Mouse (Mus musculus) cerebellum, adult 18-20 months (tissue): ENCODE results near the gene Prpf19.

ENCODE experiments used
- DNase-seq, 2 experiments: peaks; one replicate each; pipeline ENCODE4 v3.0.0; 2021

Prpf19 gene

GRCm38 (mm10) chr19:10895016-10895528 lies at the start of gene Prpf19:
TSS of gene Prpf19 (plus strand) at chr19:10895231.
- peak; percentile 98 to 99 for DNase-seq

- no peak for DNase-seq
Observed at GRCm38 (mm10) chr19:10845454-10845853, 49.6 kb upstream of the Prpf19 start.

- no peak for DNase-seq
Observed at GRCm38 (mm10) chr19:10846150-10846549, 48.9 kb upstream of the Prpf19 start.

DNA sequence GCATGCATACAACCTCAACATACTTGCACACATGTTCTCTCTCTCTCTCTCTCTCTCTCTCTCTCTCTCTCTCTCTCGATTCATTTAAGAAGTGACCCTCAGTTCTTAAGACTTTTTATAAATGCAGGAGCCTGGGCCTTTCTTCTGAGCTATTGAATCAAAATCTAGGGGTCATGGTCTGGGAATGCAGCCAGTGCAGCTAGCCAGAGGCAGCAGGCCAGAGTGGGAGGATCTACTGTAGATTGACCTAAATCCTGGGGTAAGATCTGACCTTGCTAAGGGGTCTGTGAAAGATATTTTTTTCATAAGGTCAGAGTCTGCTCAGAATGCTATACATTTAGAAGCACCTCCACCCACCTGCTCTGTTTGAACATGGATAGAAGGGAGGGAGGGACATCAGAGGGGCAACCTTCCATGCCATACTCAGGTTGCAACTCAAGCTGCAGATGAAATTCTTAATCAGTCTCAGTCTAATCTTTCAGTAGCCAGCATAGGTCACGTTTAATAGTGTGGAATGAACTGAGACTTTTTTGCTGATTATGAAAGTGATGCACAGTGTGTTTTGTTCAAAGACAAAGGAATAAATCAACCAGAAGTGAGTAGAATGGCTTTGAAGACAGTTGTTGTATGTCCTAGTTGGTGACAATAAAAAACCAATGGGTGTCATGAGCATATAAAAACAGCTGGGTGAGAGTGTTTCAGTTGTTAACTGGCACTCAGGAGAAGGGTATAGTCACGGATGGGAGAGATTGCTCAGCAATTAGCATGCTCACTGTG lies 47.5 kb upstream of the Prpf19 start:
- peak in 1 of 2 experiments; percentile 35 for DNase-seq

- DNase-seq = no peak
Observed at GRCm38 (mm10) chr19:10855422-10855821, 39.6 kb upstream of the Prpf19 start.

GRCm38 (mm10) chr19:10856520-10856919 lies 38.5 kb upstream of the Prpf19 start:
- DNase-seq = no peak

- peak; percentile 47 to 54 for DNase-seq
Observed at GRCm38 (mm10) chr19:10860072-10860497, 34.9 kb upstream of the Prpf19 start.

DNA sequence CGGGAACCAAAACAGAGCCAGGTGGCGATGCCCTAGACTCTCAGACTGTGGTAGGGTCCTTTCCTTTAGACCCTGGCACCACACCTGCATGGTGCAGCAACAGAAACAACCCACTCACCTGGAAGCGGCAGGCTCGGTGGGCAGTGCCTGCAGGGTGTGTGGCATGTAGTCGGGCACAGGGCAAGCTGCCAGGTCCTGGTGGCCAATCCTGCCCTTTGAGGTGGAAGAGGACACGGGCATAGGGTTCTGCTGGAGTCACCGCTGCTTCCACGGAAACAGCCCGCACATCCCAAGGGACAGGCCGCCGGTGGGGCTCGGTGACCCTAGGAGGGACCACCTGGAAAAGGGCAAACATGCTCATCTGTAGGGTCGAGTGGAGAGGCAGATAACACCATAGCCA lies 28.7 kb upstream of the Prpf19 start:
- DNase-seq = peak; percentile 75 to 79

DNA sequence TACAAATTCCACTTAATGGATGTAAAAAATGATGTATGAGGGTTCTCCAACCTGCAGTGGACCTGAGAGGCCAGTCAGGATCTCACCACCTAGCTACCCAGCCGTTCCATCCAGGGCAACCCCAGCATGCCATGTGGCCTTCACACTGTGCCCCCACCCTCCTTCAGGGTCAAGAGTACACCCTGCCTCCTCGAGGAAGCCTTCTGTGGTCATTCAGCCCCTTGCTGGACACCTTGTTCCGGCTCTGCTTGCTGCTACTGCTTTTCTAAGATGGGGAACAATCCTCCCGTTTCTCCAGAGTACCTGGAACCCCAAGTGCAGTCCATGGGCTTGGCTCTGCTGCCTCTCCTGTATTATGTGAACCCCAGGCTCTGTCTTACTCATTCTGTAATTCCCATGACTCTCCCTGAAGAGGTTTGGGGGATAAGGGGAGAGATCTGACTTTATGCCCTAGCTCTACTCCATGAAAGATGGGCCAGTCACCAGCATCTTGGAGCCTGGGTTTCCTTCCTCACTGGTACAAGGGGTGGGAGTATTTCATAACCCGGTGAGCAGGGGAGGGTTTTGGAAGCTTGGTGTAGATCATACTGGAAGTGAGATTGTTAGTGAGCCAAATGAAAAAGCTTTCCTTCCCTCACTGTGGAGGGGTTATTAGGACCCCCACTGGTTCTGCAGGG lies 26.9 kb upstream of the Prpf19 start:
- DNase-seq = peak in 1 of 2 experiments; percentile 49

DNA sequence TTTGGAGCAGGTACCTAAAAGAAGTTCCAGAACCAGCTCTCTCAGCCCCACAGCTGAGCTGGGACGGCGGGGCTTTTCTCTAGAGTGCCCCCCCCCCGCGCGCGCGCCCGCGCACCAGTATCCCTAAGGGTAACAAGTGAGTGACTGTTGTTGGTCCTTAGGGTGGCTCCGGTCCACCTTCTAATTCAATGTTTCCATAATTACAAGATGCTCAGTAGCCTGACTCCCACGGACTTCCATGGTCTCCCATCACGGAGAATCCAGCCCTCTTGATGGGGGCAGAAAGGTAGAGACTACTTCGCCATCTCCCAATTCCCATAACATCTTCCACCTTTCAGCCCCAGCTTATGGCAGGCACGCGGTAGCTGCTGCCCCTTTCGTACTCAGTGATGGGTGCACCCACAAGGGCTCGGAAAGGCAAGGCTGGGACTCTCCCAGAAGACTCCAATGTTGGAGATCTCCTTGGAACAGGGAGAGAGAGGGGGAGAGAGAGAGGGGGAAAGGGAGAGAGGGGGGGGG lies 26.3 kb upstream of the Prpf19 start:
- peak in 1 of 2 experiments; percentile 58 for DNase-seq

- DNase-seq = peak; percentile 94 to 95
Observed at GRCm38 (mm10) chr19:10869241-10869885, 25.7 kb upstream of the Prpf19 start.

GRCm38 (mm10) chr19:10869886-10870527 lies 25.0 kb upstream of the Prpf19 start, which contains the start of gene Tmem132a:
TSS of gene Tmem132a (minus strand) at chr19:10869940.
- DNase-seq = peak; percentile 65 to 69

GRCm38 (mm10) chr19:10870676-10871075 lies 24.4 kb upstream of the Prpf19 start:
- peak in 1 of 2 experiments; percentile 34 for DNase-seq

GRCm38 (mm10) chr19:10871328-10871961 lies 23.6 kb upstream of the Prpf19 start:
- DNase-seq = peak in 1 of 2 experiments; percentile 63

DNA sequence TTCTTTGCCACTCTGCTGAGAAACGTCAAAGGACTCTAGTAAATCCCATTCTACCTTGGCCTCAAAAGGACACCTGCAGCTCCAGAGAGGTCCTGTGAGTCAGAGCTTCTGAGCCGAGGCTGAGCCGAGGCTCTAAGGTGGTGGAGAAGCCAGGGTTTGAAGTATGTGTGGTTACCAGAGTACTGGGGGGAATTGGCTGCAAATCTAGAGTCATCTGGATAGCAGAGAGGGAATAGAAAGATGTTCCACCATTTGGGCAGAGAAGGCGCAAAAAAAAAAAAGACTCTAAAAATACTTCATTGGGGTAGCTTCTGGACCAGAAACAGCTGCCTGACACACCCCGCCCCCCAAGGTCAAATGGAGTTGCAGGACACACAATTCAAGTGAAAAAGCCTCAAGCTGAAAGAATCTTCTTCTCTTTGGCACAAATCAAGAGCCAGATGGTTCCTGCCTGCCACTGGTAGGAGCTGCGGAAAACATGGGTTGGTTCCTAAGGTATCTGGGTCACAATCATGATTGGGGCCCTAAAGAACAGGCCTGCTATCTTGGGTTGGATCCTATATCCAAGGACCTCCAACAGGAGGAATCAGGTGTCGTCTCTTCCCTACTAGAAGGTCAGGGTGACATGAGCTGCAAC lies 16.7 kb upstream of the Prpf19 start:
- peak; percentile 75 to 81 for DNase-seq

- DNase-seq = peak; percentile 70 to 80
Observed at GRCm38 (mm10) chr19:10880085-10880974, 14.7 kb upstream of the Prpf19 start.

GRCm38 (mm10) chr19:10880975-10881425 lies 14.0 kb upstream of the Prpf19 start:
- no peak for DNase-seq

DNA sequence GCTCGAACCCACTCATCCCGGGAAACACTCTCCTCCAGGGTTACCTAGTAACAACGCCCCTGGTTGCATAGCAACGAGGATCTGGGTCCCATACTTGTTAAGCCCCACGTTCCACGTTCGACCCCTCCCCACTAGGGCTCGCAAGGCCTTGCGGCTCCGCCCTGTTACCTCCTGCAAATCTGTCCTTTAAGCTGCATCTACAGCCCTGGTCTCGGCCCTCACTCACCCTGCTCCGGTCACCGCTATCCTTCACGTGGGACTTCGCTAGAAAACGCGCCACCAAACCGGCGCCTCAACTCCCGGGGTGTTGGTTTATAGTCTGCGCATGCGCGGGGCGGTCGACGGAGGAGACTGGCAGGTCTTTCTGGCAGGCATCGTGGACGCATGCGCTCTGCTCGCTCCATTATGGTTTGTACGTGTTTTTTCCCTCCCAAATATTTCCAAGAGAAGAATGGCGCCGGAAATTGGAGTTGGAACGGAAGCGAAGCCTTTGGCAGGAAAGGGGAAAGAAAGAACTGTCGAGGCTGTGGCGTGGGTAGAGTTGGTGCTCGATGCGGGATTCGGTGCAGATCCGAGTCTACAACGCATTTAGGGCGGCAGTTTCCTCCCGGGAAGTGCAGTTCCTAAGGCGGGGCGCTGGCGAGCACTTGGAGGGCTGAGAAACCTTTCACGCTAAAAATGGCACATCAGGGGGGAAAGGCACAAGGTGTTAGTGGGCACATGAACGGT lies 13.4 kb upstream of the Prpf19 start, which contains the start of gene Tmem109:
Gene Tmem109 (minus strand): TSS at position 576 of the 729 bp plus-strand sequence.
- DNase-seq = peak; percentile 94 to 95

DNA sequence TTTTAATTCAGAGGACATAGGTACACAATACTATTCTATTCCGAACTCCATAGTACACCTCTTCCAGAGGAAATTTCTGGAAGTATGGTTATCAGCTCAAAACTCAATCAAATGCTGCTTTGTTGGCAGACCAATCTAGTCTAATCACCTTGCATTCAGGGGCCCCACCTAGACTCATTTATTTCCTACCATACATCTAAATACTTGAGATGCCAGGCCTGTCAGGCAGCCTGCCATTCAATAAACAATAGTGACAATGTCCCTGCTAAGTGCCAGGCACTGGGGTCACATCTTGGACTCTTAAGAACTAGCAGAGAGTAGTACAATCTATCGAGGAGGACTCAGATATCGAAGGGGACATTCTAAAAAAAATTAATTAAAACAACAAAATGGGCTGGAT lies 2.8 kb upstream of the Prpf19 start:
- DNase-seq = no peak
